Mouse (Mus musculus) heart, adult 8-10 months (tissue): ENCODE measurements around the gene Nim1k. TPM values are rescaled to one million over a fixed set of nuclear protein-coding genes. Genes with fewer than 3 reads are reported as not detected.
"Not testable (repeated sequence)": the region's sequence is repeated elsewhere in the genome, so short reads cannot be mapped to it uniquely, and the experiment has no call there.

Experiments
- DNase-seq: peaks from one replicate; pipeline ENCODE4 v3.0.0; 2022; ENCODE audit warnings: low spot score
- total RNA-seq, 4 experiments: library from RNA; stranded (reverse); gene quantifications; 2 replicates each; pipeline ENCODE4 v1.2.4; 2022

Nim1k gene
- total RNA-seq, 4 experiments from 2014 or later = 1.4 to 2.0 (median 1.8) TPM

GRCm38 (mm10) chr13:119690039-119690728 is 65.5 kb downstream of the Nim1k start, which contains the start of gene Hmgcs1:
Gene Hmgcs1 (plus strand): TSS chr13:119690379.
- DNase-seq = peak; percentile 99

- no peak for DNase-seq
Measured at GRCm38 (mm10) chr13:119689709-119690038, 66.0 kb downstream of the Nim1k start.

GRCm38 (mm10) chr13:119684416-119685177 is 71.1 kb downstream of the Nim1k start:
- DNase-seq = no peak

GRCm38 (mm10) chr13:119681161-119681560 is 74.5 kb downstream of the Nim1k start:
- no peak for DNase-seq

- DNase-seq = no peak
Measured at GRCm38 (mm10) chr13:119679721-119680120, 76.0 kb downstream of the Nim1k start.

- no peak for DNase-seq
Measured at GRCm38 (mm10) chr13:119678794-119679193, 76.9 kb downstream of the Nim1k start.

- not testable (repeated sequence) for DNase-seq
Measured at GRCm38 (mm10) chr13:119661420-119661819, 94.3 kb downstream of the Nim1k start.

Other genes with a start within 250 kb of the Nim1k start
- gene Ccl28, start 132.1 kb downstream of the Nim1k start, total RNA-seq = under 1 TPM in 1 of 4 experiments, not detected in 3; 0.12 TPM
- gene Hmgcs1, start 65.5 kb downstream of the Nim1k start, total RNA-seq = 10 to 100 TPM; 29.3 to 35.0 (median 32.5) TPM
- gene Zfp131, start 35.0 kb upstream of the Nim1k start, total RNA-seq = 10 to 100 TPM; 18.1 to 21.7 (median 19.3) TPM
- not detected for gene AF067063, start 74.3 kb upstream of the Nim1k start, total RNA-seq
- gene D13Ertd608e, start 80.1 kb upstream of the Nim1k start, total RNA-seq = not detected
- gene Tcstv1, start 138.9 kb upstream of the Nim1k start, total RNA-seq = not detected
- gene Gm21761, start 173.4 kb upstream of the Nim1k start, total RNA-seq = not detected
- not detected for gene B020031M17Rik, start 194.9 kb upstream of the Nim1k start, total RNA-seq